Mouse (Mus musculus): ENCODE data around the gene Spa17. TPM values are rescaled to one million over a fixed set of nuclear protein-coding genes. Genes with fewer than 3 reads are reported as not detected.
A peak's percentile ranks its signal among the peaks of the same experiment; 100 is the strongest.

Gene Spa17
- 1.8 TPM in 1 of 2 replicates, not detected in the other for polyA plus RNA-seq (2012; ENCODE audit: insufficient read depth, low replicate concordance)

GRCm38 (mm10) chr9:37613182-37613910, at the start of gene Spa17:
TSS of gene Spa17 (minus strand) at chr9:37613722.
- peaks cover 69% of the 10 kb centered on the region for H3K4me1 ChIP-seq

GRCm38 (mm10) chr9:37663210-37663609, 49.7 kb upstream of the Spa17 start:
- peaks cover 25% of the 10 kb centered on the region for H3K27me3 ChIP-seq (replicated peaks)
- H3K9me3 ChIP-seq: no peaks in the 10 kb centered on the region
- TF ChIP-seq GATA1 (IDR thresholded peaks at IDR 0.05; ENCODE audit: borderline replicate concordance, low read length) (no peak), FLI1 (IDR thresholded peaks at IDR 0.05; ENCODE audit: low read length) (no peak)
- no peak overlapping the region for H3K4me3 ChIP-seq (replicated peaks)
- H3K4me1 ChIP-seq: peaks cover 11% of the 10 kb centered on the region; the same call in 1 of the 2 replicates
- H3K36me3 ChIP-seq (replicated peaks; ENCODE audit: low read length): no peaks in the 10 kb centered on the region

More at GRCm38 (mm10) chr9:37613182-37613910, at the start of gene Spa17:
- Histone ChIP-seq H3K36me3 (replicated peaks; ENCODE audit: low read length) (peaks cover 31% of the 10 kb centered on the region), H3K9me3 (no peaks in the 10 kb centered on the region), H3K4me3 (replicated peaks) (peak within 1 kb of the TSS; percentile 91), H3K27me3 (replicated peaks) (no peaks in the 10 kb centered on the region)
- TF ChIP-seq FLI1 (IDR thresholded peaks at IDR 0.05; ENCODE audit: low read length): no peak
- TF ChIP-seq GATA1 (IDR thresholded peaks at IDR 0.05; ENCODE audit: borderline replicate concordance, low read length): no peak

DNA sequence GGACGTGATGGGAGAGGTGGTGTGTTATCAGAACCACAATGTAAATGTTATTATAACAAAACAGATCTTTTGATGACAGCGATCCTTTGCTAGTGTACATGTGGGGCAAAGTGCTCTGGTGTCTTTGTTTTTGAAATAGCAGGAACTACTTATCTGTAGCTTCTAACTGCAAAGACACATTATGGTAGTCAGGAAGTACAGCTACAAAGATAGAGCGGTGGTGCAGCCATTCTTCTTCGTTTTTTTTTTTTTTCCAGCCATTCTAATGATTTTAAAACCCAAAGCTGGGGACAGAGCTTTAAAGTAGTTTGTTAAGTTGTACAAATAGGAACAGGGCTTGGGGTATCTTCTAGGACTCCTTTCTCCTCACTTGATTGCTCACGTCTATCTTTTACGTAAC, 45.9 kb upstream of the Spa17 start:
- H3K9me3 ChIP-seq: no peaks in the 10 kb centered on the region
- H3K4me1 ChIP-seq: peaks cover 20% of the 10 kb centered on the region; the same call in 1 of the 2 replicates
- H3K4me3 ChIP-seq (replicated peaks): no peak overlapping the region
- TF ChIP-seq FLI1 (IDR thresholded peaks at IDR 0.05; ENCODE audit: low read length) (no peak), GATA1 (IDR thresholded peaks at IDR 0.05; ENCODE audit: borderline replicate concordance, low read length) (no peak)
- H3K36me3 ChIP-seq (replicated peaks; ENCODE audit: low read length): peaks cover 10% of the 10 kb centered on the region
- H3K27me3 ChIP-seq (replicated peaks): peaks cover 12% of the 10 kb centered on the region

DNA sequence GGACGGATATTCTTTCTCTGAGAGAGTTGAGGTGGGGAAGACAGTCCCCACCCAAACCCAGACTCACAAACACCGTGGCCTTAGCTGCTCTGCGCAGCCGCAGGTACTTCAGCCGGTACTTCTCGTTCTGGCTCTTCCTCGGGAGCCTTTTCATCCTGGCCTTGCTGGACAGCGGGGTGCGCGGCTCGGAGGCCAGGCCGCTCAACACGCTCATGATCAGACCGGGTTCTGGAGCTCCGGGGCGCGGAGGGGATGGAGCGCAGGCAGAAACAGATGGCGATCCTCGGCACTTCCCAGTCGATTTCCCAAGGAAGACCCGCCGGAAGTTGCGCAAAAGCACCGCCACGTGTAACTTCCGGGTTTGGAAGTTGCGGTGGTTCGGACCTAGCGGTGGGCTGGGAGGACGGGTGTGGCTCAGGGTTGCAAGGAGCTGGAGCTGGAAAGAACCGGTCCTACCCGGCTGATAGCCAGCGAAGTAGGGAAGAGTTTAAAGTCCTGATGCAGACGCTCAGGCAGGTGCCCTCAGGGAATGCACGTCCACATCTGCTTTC, 43.5 kb upstream of the Spa17 start, which contains the start of gene Tbrg1:
Gene Tbrg1 (minus strand): TSS at position 382 of the 551 bp plus-strand sequence.
- Histone ChIP-seq H3K36me3 (replicated peaks; ENCODE audit: low read length) (peaks cover 34% of the 10 kb centered on the region), H3K4me3 (replicated peaks) (peak within 1 kb of the TSS; percentile 96), H3K27me3 (replicated peaks) (peaks cover 6% of the 10 kb centered on the region), H3K4me1 (peaks cover 20% of the 10 kb centered on the region; the same call in 1 of the 2 replicates), H3K9me3 (no peaks in the 10 kb centered on the region)
- no peak for TF ChIP-seq GATA1 (IDR thresholded peaks at IDR 0.05; ENCODE audit: borderline replicate concordance, low read length)
- peak; percentile 75; the same call in 1 of the 2 replicates for TF ChIP-seq FLI1 (IDR thresholded peaks at IDR 0.05; ENCODE audit: low read length)

DNA sequence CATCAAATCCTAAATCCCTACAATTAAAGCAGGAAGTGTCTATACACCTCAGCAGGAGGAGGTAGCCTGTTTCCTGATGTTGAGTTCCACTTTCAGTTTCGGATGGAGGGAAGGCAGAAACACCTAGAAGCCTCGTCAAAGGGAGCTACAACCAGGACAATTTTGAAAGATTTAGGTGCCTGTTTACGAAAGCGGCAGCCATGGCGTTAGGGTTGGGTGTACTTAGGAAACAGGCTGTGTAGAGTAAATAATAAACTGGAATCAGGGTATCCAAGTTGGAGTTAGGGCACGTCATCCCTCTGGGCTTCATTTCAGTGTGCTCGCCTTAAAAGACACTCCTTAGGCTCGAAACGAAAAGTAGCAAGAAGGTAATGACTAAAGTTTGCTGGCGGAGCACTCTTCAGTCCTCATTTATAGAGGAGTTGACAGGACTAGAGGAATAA, 42.9 kb upstream of the Spa17 start:
- H3K9me3 ChIP-seq: no peaks in the 10 kb centered on the region
- peaks cover 20% of the 10 kb centered on the region; the same call in 1 of the 2 replicates for H3K4me1 ChIP-seq
- TF ChIP-seq FLI1 (IDR thresholded peaks at IDR 0.05; ENCODE audit: low read length): no peak
- no peak for TF ChIP-seq GATA1 (IDR thresholded peaks at IDR 0.05; ENCODE audit: borderline replicate concordance, low read length)
- H3K36me3 ChIP-seq (replicated peaks; ENCODE audit: low read length): peaks cover 40% of the 10 kb centered on the region
- peaks cover 5% of the 10 kb centered on the region for H3K27me3 ChIP-seq (replicated peaks)
- H3K4me3 ChIP-seq (replicated peaks): peak overlapping the region; percentile 96

DNA sequence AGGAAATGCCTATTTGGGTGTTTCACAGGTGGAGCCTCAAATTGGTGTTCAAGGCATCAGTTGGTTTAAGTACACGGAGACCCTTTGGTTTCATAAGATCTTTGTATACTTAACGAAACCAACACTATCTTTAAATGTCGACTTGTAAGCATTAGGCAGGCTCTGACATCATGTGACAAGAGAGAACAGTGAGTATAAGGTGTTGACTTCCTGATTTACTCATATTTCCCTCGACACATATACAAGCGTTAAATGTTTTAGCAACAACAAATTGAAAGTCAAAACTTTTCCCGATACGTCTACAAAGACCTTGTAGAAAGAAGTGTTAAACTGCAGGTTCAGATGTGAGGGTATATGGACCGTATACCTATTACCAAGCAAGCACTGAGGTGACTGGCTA, 42.4 kb upstream of the Spa17 start:
- TF ChIP-seq GATA1 (IDR thresholded peaks at IDR 0.05; ENCODE audit: borderline replicate concordance, low read length) (no peak), FLI1 (IDR thresholded peaks at IDR 0.05; ENCODE audit: low read length) (no peak)
- H3K9me3 ChIP-seq: no peaks in the 10 kb centered on the region
- peaks cover 20% of the 10 kb centered on the region; the same call in 1 of the 2 replicates for H3K4me1 ChIP-seq
- H3K27me3 ChIP-seq (replicated peaks): no peaks in the 10 kb centered on the region
- peak overlapping the region; percentile 96 for H3K4me3 ChIP-seq (replicated peaks)
- H3K36me3 ChIP-seq (replicated peaks; ENCODE audit: low read length): peaks cover 45% of the 10 kb centered on the region

DNA sequence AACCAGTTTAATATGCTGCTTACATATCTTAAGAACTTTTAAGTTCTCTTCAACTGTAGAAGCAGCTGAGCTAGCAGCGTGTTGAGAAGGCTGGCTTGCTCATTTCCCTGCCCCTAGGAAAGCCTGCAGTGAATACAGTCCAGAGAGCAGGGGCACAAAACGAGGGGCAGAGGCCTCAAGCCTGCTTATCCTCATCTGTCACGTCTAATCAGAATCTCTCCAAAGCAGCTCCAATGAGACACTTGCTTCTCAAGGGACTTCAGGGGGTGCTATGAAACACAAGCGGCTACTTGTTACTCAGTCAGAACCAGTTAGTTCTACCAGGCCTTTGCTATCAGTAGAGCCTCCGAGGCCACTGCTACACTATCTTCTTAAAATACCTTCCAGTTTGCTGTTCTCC, 40.3 kb upstream of the Spa17 start:
- H3K4me3 ChIP-seq (replicated peaks): no peak overlapping the region
- H3K9me3 ChIP-seq: no peaks in the 10 kb centered on the region
- TF ChIP-seq GATA1 (IDR thresholded peaks at IDR 0.05; ENCODE audit: borderline replicate concordance, low read length) (no peak), FLI1 (IDR thresholded peaks at IDR 0.05; ENCODE audit: low read length) (no peak)
- H3K36me3 ChIP-seq (replicated peaks; ENCODE audit: low read length): peaks cover 66% of the 10 kb centered on the region
- peaks cover 13% of the 10 kb centered on the region; the same call in 1 of the 2 replicates for H3K4me1 ChIP-seq
- no peaks in the 10 kb centered on the region for H3K27me3 ChIP-seq (replicated peaks)

DNA sequence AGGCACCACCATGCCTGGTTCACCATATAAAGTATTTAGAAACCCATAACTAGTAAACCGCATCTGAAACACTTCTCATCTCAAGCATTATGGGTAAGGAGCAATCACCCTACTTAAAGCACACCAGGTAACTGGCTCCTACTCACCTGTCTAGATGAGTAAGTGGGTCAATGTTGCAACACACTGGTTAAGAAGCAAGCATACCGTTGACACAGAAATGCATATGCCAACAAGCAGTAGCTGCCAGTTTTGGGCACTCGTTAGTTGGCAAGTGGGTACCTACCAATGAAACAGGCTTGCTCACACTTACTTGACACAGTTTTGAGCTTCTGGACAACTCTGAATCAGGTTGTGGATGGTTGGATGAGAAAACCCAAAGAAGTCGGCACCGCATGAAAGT, 37.1 kb upstream of the Spa17 start:
- Histone ChIP-seq H3K4me1 (peaks cover 5% of the 10 kb centered on the region; the same call in 1 of the 2 replicates), H3K9me3 (no peaks in the 10 kb centered on the region), H3K27me3 (replicated peaks) (no peaks in the 10 kb centered on the region), H3K4me3 (replicated peaks) (no peak overlapping the region), H3K36me3 (replicated peaks; ENCODE audit: low read length) (peaks cover 98% of the 10 kb centered on the region)
- no peak for TF ChIP-seq FLI1 (IDR thresholded peaks at IDR 0.05; ENCODE audit: low read length)

DNA sequence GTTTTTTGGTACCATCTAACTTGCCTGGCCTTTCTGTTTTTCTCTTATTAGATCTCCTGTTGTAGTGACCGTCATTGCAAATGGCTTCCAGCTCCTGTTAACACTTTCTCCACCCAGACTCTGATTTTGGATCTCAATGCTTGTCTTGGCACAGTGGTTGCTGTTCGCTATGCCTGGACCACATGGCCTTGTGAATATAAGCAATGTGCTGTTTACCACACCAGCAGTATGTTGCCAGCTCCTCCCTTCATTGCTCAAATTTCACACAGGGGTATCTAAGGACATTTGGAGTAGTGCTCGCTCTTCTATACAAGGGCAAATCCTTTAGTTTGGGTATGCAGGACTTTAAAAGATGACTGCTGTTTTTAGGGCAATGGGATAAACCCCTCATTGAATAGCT, 32.7 kb upstream of the Spa17 start:
- Histone ChIP-seq H3K36me3 (replicated peaks; ENCODE audit: low read length) (peaks cover 100% of the 10 kb centered on the region), H3K4me3 (replicated peaks) (no peak overlapping the region), H3K9me3 (no peaks in the 10 kb centered on the region), H3K4me1 (no peaks in the 10 kb centered on the region), H3K27me3 (replicated peaks) (no peaks in the 10 kb centered on the region)
- no peak for TF ChIP-seq FLI1 (IDR thresholded peaks at IDR 0.05; ENCODE audit: low read length)
- TF ChIP-seq GATA1 (IDR thresholded peaks at IDR 0.05; ENCODE audit: borderline replicate concordance, low read length): no peak

GRCm38 (mm10) chr9:37638721-37639120, 25.2 kb upstream of the Spa17 start:
- no peak overlapping the region for H3K4me3 ChIP-seq (replicated peaks)
- H3K9me3 ChIP-seq: no peaks in the 10 kb centered on the region
- TF ChIP-seq GATA1 (IDR thresholded peaks at IDR 0.05; ENCODE audit: borderline replicate concordance, low read length): no peak
- TF ChIP-seq FLI1 (IDR thresholded peaks at IDR 0.05; ENCODE audit: low read length): no peak
- no peaks in the 10 kb centered on the region for H3K27me3 ChIP-seq (replicated peaks)
- H3K4me1 ChIP-seq: peaks cover 41% of the 10 kb centered on the region
- H3K36me3 ChIP-seq (replicated peaks; ENCODE audit: low read length): peaks cover 93% of the 10 kb centered on the region

Data from megakaryocyte, embryonic 14.5 days (primary cell).